Mouse (Mus musculus): ENCODE data around the gene Bspry. TPM values are rescaled to one million over a fixed set of nuclear protein-coding genes. Genes with fewer than 3 reads are reported as not detected.

Gene Bspry
- polyA plus RNA-seq, 1 experiment from 2014 or later, result 0.85 TPM

Other genes starting within 250 kb of the Bspry start
- gene Zfp37, start 249.0 kb upstream of the Bspry start, polyA plus RNA-seq (2015; fragmentation: Nextera tagmentation; extraction: Ambion mirVana), result 35.9 and 37.2 TPM in 2 replicates
- gene Slc31a2, start 217.5 kb upstream of the Bspry start, polyA plus RNA-seq (2015; fragmentation: Nextera tagmentation; extraction: Ambion mirVana), result 17.3 and 18.7 TPM in 2 replicates
- 21.4 and 21.9 TPM in 2 replicates for gene Fkbp15, start 119.5 kb upstream of the Bspry start, polyA plus RNA-seq (2015; fragmentation: Nextera tagmentation; extraction: Ambion mirVana)
- 36.8 and 37.7 TPM in 2 replicates for gene Slc31a1, start 119.3 kb upstream of the Bspry start, polyA plus RNA-seq (2015; fragmentation: Nextera tagmentation; extraction: Ambion mirVana)
- 75.1 and 76.4 TPM in 2 replicates for gene Cdc26, start 71.4 kb upstream of the Bspry start, polyA plus RNA-seq (2015; fragmentation: Nextera tagmentation; extraction: Ambion mirVana)
- 14.5 and 16.3 TPM in 2 replicates for gene Prpf4, start 71.3 kb upstream of the Bspry start, polyA plus RNA-seq (2015; fragmentation: Nextera tagmentation; extraction: Ambion mirVana)
- 0.13 TPM in 1 of 2 replicates, not detected in the other for gene Rnf183, start 44.8 kb upstream of the Bspry start, polyA plus RNA-seq (2015; fragmentation: Nextera tagmentation; extraction: Ambion mirVana)
- gene Wdr31, start 9.2 kb upstream of the Bspry start, polyA plus RNA-seq (2015; fragmentation: Nextera tagmentation; extraction: Ambion mirVana), result 15.5 and 17.3 TPM in 2 replicates
- 12.7 and 13.8 TPM in 2 replicates for gene Hdhd3, start 23.4 kb downstream of the Bspry start, polyA plus RNA-seq (2015; fragmentation: Nextera tagmentation; extraction: Ambion mirVana)
- gene Alad, start 39.9 kb downstream of the Bspry start, polyA plus RNA-seq (2015; fragmentation: Nextera tagmentation; extraction: Ambion mirVana), result 70.6 and 76.7 TPM in 2 replicates
- gene Pole3, start 45.0 kb downstream of the Bspry start, polyA plus RNA-seq (2015; fragmentation: Nextera tagmentation; extraction: Ambion mirVana), result 57.9 and 64.7 TPM in 2 replicates
- 0.49 and 0.91 TPM in 2 replicates for gene 4933430I17Rik, start 45.3 kb downstream of the Bspry start, polyA plus RNA-seq (2015; fragmentation: Nextera tagmentation; extraction: Ambion mirVana)
- 66.9 and 82.1 TPM in 2 replicates for gene Rgs3, start 79.8 kb downstream of the Bspry start, polyA plus RNA-seq (2015; fragmentation: Nextera tagmentation; extraction: Ambion mirVana)

All from midbrain, embryonic 16.5 days (tissue).